Mouse (Mus musculus): ENCODE measurements at regions not wholly inside any gene's neighbourhood (a gene's known extent, or its start where the extent isn't known, plus 50 kb on each side); places are given as distances from the start of the nearest gene placed in this dataset.

GRCm38 (mm10) chr2:3927141-3927810 is 90.2 kb upstream of the Frmd4a start:
- H3K27me3 ChIP-seq (replicated peaks; ENCODE audit: control insufficient read depth, insufficient read depth, low read length), result no peaks in the 10 kb centered on the region
- no peaks in the 10 kb centered on the region for H3K4me1 ChIP-seq (replicated peaks; ENCODE audit: control insufficient read depth, insufficient read depth, low read length)
- no peak overlapping the region for H3K9ac ChIP-seq (ENCODE audit: low read depth, low read length)
- 69% methylated on average over 8 of the region's 8 CpGs for WGBS
- no peaks in the 10 kb centered on the region for H3K36me3 ChIP-seq (ENCODE audit: control insufficient read depth, insufficient read depth)
- H3K27ac ChIP-seq (ENCODE audit: low read depth, low read length), result no peak overlapping the region
- TF ChIP-seq CTCF (IDR thresholded peaks at IDR 0.05; ENCODE audit: low read depth), result no peak
- no peak overlapping the region for H3K4me2 ChIP-seq (replicated peaks; ENCODE audit: low read depth)
- H3K9me3 ChIP-seq (ENCODE audit: control insufficient read depth), result no peaks in the 10 kb centered on the region
- ATAC-seq, result no peak
- no peak overlapping the region for H3K4me3 ChIP-seq (ENCODE audit: low read depth, low read length)

GRCm38 (mm10) chr2:3927853-3928252 is 89.7 kb upstream of the Frmd4a start:
- H3K27ac ChIP-seq (ENCODE audit: low read depth, low read length), result no peak overlapping the region
- no peak overlapping the region for H3K4me2 ChIP-seq (replicated peaks; ENCODE audit: low read depth)
- WGBS, result 89% methylated on average over 4 of the region's 4 CpGs
- H3K36me3 ChIP-seq (ENCODE audit: control insufficient read depth, insufficient read depth), result no peaks in the 10 kb centered on the region
- H3K4me1 ChIP-seq (replicated peaks; ENCODE audit: control insufficient read depth, insufficient read depth, low read length), result no peaks in the 10 kb centered on the region
- no peaks in the 10 kb centered on the region for H3K9me3 ChIP-seq (ENCODE audit: control insufficient read depth)
- H3K27me3 ChIP-seq (replicated peaks; ENCODE audit: control insufficient read depth, insufficient read depth, low read length), result no peaks in the 10 kb centered on the region
- TF ChIP-seq CTCF (IDR thresholded peaks at IDR 0.05; ENCODE audit: low read depth), result no peak
- no peak overlapping the region for H3K9ac ChIP-seq (ENCODE audit: low read depth, low read length)
- no peak for ATAC-seq
- no peak overlapping the region for H3K4me3 ChIP-seq (ENCODE audit: low read depth, low read length)

- no peak overlapping the region for H3K4me2 ChIP-seq (replicated peaks; ENCODE audit: low read depth)
- H3K27ac ChIP-seq (ENCODE audit: low read depth, low read length), result no peak overlapping the region
- H3K4me3 ChIP-seq (ENCODE audit: low read depth, low read length), result no peak overlapping the region
- H3K9ac ChIP-seq (ENCODE audit: low read depth, low read length), result no peak overlapping the region
- H3K36me3 ChIP-seq (ENCODE audit: control insufficient read depth, insufficient read depth), result no peaks in the 10 kb centered on the region
- H3K4me1 ChIP-seq (replicated peaks; ENCODE audit: control insufficient read depth, insufficient read depth, low read length), result no peaks in the 10 kb centered on the region
- no peak for TF ChIP-seq CTCF (IDR thresholded peaks at IDR 0.05; ENCODE audit: low read depth)
- no peaks in the 10 kb centered on the region for H3K27me3 ChIP-seq (replicated peaks; ENCODE audit: control insufficient read depth, insufficient read depth, low read length)
- no peaks in the 10 kb centered on the region for H3K9me3 ChIP-seq (ENCODE audit: control insufficient read depth)
- WGBS, result 84% methylated on average over 5 of the region's 5 CpGs
- ATAC-seq, result no peak
Measured at GRCm38 (mm10) chr2:3930650-3931049, 86.9 kb upstream of the Frmd4a start.

GRCm38 (mm10) chr2:3940786-3941185 is 76.7 kb upstream of the Frmd4a start:
- Histone ChIP-seq H3K27ac (ENCODE audit: low read depth, low read length) (no peak overlapping the region), H3K27me3 (replicated peaks; ENCODE audit: control insufficient read depth, insufficient read depth, low read length) (no peaks in the 10 kb centered on the region), H3K4me1 (replicated peaks; ENCODE audit: control insufficient read depth, insufficient read depth, low read length) (no peaks in the 10 kb centered on the region), H3K4me3 (ENCODE audit: low read depth, low read length) (no peak overlapping the region), H3K9ac (ENCODE audit: low read depth, low read length) (no peak overlapping the region), H3K4me2 (replicated peaks; ENCODE audit: low read depth) (no peak overlapping the region), H3K36me3 (ENCODE audit: control insufficient read depth, insufficient read depth) (no peaks in the 10 kb centered on the region), H3K9me3 (ENCODE audit: control insufficient read depth) (no peaks in the 10 kb centered on the region)
- no peak for ATAC-seq
- no peak for TF ChIP-seq CTCF (IDR thresholded peaks at IDR 0.05; ENCODE audit: low read depth)
- WGBS, result 80% methylated on average over 2 of the region's 2 CpGs

GRCm38 (mm10) chr2:3941496-3941895 is 76.0 kb upstream of the Frmd4a start:
- 78% methylated on average over 1 of the region's 1 CpGs for WGBS
- TF ChIP-seq CTCF (IDR thresholded peaks at IDR 0.05; ENCODE audit: low read depth), result no peak
- H3K4me3 ChIP-seq (ENCODE audit: low read depth, low read length), result no peak overlapping the region
- no peaks in the 10 kb centered on the region for H3K36me3 ChIP-seq (ENCODE audit: control insufficient read depth, insufficient read depth)
- no peak overlapping the region for H3K4me2 ChIP-seq (replicated peaks; ENCODE audit: low read depth)
- H3K4me1 ChIP-seq (replicated peaks; ENCODE audit: control insufficient read depth, insufficient read depth, low read length), result no peaks in the 10 kb centered on the region
- no peak for ATAC-seq
- no peak overlapping the region for H3K9ac ChIP-seq (ENCODE audit: low read depth, low read length)
- H3K9me3 ChIP-seq (ENCODE audit: control insufficient read depth), result no peaks in the 10 kb centered on the region
- H3K27ac ChIP-seq (ENCODE audit: low read depth, low read length), result no peak overlapping the region
- H3K27me3 ChIP-seq (replicated peaks; ENCODE audit: control insufficient read depth, insufficient read depth, low read length), result no peaks in the 10 kb centered on the region

- 87% methylated on average over 3 of the region's 3 CpGs for WGBS
- no peak for ATAC-seq
- Histone ChIP-seq H3K27ac (ENCODE audit: low read depth, low read length) (no peak overlapping the region), H3K9me3 (ENCODE audit: control insufficient read depth) (no peaks in the 10 kb centered on the region), H3K4me2 (replicated peaks; ENCODE audit: low read depth) (no peak overlapping the region), H3K27me3 (replicated peaks; ENCODE audit: control insufficient read depth, insufficient read depth, low read length) (no peaks in the 10 kb centered on the region), H3K9ac (ENCODE audit: low read depth, low read length) (no peak overlapping the region), H3K4me3 (ENCODE audit: low read depth, low read length) (no peak overlapping the region), H3K36me3 (ENCODE audit: control insufficient read depth, insufficient read depth) (no peaks in the 10 kb centered on the region), H3K4me1 (replicated peaks; ENCODE audit: control insufficient read depth, insufficient read depth, low read length) (no peaks in the 10 kb centered on the region)
- TF ChIP-seq CTCF (IDR thresholded peaks at IDR 0.05; ENCODE audit: low read depth), result no peak
Measured at GRCm38 (mm10) chr2:3947432-3947831, 70.1 kb upstream of the Frmd4a start.

- no peak for ATAC-seq
- Histone ChIP-seq H3K9ac (ENCODE audit: low read depth, low read length) (no peak overlapping the region), H3K9me3 (ENCODE audit: control insufficient read depth) (no peaks in the 10 kb centered on the region), H3K36me3 (ENCODE audit: control insufficient read depth, insufficient read depth) (no peaks in the 10 kb centered on the region), H3K4me2 (replicated peaks; ENCODE audit: low read depth) (no peak overlapping the region), H3K4me1 (replicated peaks; ENCODE audit: control insufficient read depth, insufficient read depth, low read length) (no peaks in the 10 kb centered on the region), H3K27me3 (replicated peaks; ENCODE audit: control insufficient read depth, insufficient read depth, low read length) (no peaks in the 10 kb centered on the region), H3K27ac (ENCODE audit: low read depth, low read length) (no peak overlapping the region), H3K4me3 (ENCODE audit: low read depth, low read length) (no peak overlapping the region)
- no peak for TF ChIP-seq CTCF (IDR thresholded peaks at IDR 0.05; ENCODE audit: low read depth)
- WGBS, result 75% methylated on average over 1 of the region's 1 CpGs
Measured at GRCm38 (mm10) chr2:3948331-3948730, 69.2 kb upstream of the Frmd4a start.

Data from intestine, postnatal 0 days (tissue).